Mouse (Mus musculus): ENCODE data around the gene Madcam1. TPM values are rescaled to one million over a fixed set of nuclear protein-coding genes. Genes with fewer than 3 reads are reported as not detected.

Gene Madcam1
- polyA plus RNA-seq, 1 experiment from 2014 or later = 16.9 TPM

DNA sequence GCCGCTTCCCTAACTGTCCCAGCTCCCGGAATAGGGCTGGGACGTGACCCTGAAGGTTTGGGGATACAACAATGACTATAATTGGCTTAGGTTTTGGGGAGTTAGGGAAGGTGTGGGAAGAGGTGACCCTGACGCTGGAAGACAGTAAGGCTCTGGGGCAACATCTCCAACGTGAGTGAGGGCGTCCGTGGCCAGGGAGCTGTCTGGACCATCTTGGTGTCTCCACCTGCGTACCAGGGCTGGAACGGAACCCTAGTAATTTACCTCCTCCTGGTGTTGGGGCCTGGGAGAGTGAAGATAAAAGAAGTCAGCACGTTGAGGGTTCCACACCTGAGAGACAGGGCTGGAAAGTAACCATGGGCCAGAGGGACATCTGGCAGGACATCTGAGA lies 40.6 kb downstream of the Madcam1 start:
- peak overlapping the region; percentile 79 for H3K4me2 ChIP-seq (replicated peaks; ENCODE audit: low read depth)
- ATAC-seq = no peak
- peak overlapping the region; percentile 81; the same call in 1 of the 2 replicates for H3K27ac ChIP-seq (ENCODE audit: low read depth, low read length)
- H3K36me3 ChIP-seq (ENCODE audit: control insufficient read depth, insufficient read depth) = peaks cover 18% of the 10 kb centered on the region
- peak overlapping the region; percentile 91 for H3K9ac ChIP-seq (ENCODE audit: low read depth, low read length)
- TF ChIP-seq CTCF (IDR thresholded peaks at IDR 0.05; ENCODE audit: low read depth) = no peak
- H3K9me3 ChIP-seq (ENCODE audit: control insufficient read depth) = no peaks in the 10 kb centered on the region
- H3K4me1 ChIP-seq (replicated peaks; ENCODE audit: control insufficient read depth, insufficient read depth, low read length) = peaks cover 10% of the 10 kb centered on the region
- WGBS = 2% methylated on average over 10 of the region's 10 CpGs
- H3K4me3 ChIP-seq (ENCODE audit: low read depth, low read length) = peak overlapping the region; percentile 85
- H3K27me3 ChIP-seq (replicated peaks; ENCODE audit: control insufficient read depth, insufficient read depth, low read length) = no peaks in the 10 kb centered on the region

DNA sequence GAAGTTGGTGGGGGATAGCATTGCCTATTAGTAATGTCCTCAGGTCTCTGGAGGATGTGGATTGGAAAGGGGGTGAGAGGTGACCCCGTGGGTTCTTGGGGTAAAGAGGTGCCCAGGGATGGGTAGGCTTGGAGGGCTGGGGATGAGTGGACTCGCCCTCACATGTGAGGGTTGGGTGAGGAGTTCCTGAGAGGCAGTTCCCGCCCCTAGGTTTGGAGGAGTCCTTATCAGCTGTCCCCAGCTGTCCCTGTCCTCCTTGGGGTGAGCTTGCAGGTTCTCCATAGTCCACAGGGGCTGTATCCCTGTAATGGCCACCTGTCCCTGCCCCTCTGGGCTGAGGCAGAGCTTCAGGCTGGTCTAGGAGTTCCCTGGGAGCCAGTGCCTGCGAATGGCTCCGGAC lies 41.6 kb downstream of the Madcam1 start:
- Histone ChIP-seq H3K4me3 (ENCODE audit: low read depth, low read length) (peak overlapping the region; percentile 85; the same call in 1 of the 2 replicates), H3K27me3 (replicated peaks; ENCODE audit: control insufficient read depth, insufficient read depth, low read length) (no peaks in the 10 kb centered on the region), H3K27ac (ENCODE audit: low read depth, low read length) (no peak overlapping the region; the same call in 1 of the 2 replicates), H3K9me3 (ENCODE audit: control insufficient read depth) (no peaks in the 10 kb centered on the region), H3K4me1 (replicated peaks; ENCODE audit: control insufficient read depth, insufficient read depth, low read length) (peaks cover 10% of the 10 kb centered on the region), H3K9ac (ENCODE audit: low read depth, low read length) (peak overlapping the region; percentile 26; the same call in 1 of the 2 replicates), H3K4me2 (replicated peaks; ENCODE audit: low read depth) (peak overlapping the region; percentile 79), H3K36me3 (ENCODE audit: control insufficient read depth, insufficient read depth) (peaks cover 28% of the 10 kb centered on the region)
- ATAC-seq = no peak
- WGBS = 63% methylated on average over 5 of the region's 5 CpGs
- TF ChIP-seq CTCF (IDR thresholded peaks at IDR 0.05; ENCODE audit: low read depth) = no peak

DNA sequence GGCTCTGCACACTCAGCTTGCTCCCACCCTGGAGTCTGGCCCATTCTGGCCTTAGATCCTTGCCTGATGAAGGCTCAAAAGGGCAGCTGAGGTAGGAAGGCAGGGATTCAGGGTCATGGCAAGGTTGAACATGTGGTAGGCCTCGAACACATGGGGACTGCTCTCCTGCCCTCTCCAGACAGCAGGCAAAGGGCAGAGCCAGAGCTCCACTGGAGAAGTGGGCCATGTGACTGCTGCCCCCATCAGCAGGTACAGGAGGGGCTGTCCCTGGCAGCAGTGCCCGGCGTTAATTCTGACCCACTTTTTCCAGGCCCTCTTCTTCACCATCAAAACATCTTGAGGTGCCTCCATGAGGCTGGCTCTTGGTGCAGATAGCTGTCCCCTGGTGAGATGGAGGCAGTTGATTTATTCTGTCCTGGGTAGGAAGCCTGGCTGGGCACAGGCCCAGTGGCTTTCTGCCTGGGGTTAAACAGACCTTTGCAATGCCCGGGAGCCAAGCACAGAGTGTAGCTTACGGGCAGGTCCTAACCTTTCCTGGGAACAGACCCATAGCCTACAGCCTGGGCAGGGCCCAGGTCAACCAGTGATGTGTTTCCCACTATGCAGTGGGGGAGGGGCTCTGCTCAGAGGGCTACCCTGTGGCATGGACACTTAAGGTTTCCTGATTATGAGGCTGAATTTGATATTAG lies 42.2 kb downstream of the Madcam1 start:
- ATAC-seq = no peak
- Histone ChIP-seq H3K27me3 (replicated peaks; ENCODE audit: control insufficient read depth, insufficient read depth, low read length) (no peaks in the 10 kb centered on the region), H3K9ac (ENCODE audit: low read depth, low read length) (0 out of 2 replicates have a peak overlapping the region, but pooled peaks have one; percentile 26), H3K4me3 (ENCODE audit: low read depth, low read length) (no peak overlapping the region), H3K4me2 (replicated peaks; ENCODE audit: low read depth) (peak overlapping the region; percentile 79), H3K27ac (ENCODE audit: low read depth, low read length) (peak overlapping the region; percentile 50), H3K36me3 (ENCODE audit: control insufficient read depth, insufficient read depth) (peaks cover 34% of the 10 kb centered on the region), H3K4me1 (replicated peaks; ENCODE audit: control insufficient read depth, insufficient read depth, low read length) (peaks cover 7% of the 10 kb centered on the region), H3K9me3 (ENCODE audit: control insufficient read depth) (no peaks in the 10 kb centered on the region)
- 71% methylated on average over 5 of the region's 5 CpGs for WGBS
- no peak for TF ChIP-seq CTCF (IDR thresholded peaks at IDR 0.05; ENCODE audit: low read depth)

DNA sequence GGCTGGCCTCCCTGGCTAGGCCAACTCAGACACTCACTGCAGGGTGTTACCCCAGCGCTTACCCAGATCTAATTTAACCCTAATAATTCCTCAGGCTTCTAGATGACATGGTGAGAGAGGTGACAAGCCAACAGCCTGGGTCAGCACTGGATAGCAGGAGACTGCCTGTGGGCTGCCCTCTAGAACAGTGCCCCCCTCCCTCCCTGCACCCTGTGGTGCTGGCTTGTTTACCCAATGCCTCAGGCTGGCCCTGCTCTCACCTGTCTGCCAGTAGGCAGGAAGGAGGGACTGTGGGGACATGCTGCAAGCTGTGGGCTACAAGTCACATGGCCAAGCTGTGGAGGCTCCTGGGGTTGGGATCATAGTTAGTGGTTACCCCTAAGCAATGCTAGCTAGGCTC lies 42.8 kb downstream of the Madcam1 start:
- no peaks in the 10 kb centered on the region for H3K27me3 ChIP-seq (replicated peaks; ENCODE audit: control insufficient read depth, insufficient read depth, low read length)
- no peak for TF ChIP-seq CTCF (IDR thresholded peaks at IDR 0.05; ENCODE audit: low read depth)
- H3K9me3 ChIP-seq (ENCODE audit: control insufficient read depth) = no peaks in the 10 kb centered on the region
- peaks cover 7% of the 10 kb centered on the region for H3K4me1 ChIP-seq (replicated peaks; ENCODE audit: control insufficient read depth, insufficient read depth, low read length)
- no peak for ATAC-seq
- no peak overlapping the region for H3K4me2 ChIP-seq (replicated peaks; ENCODE audit: low read depth)
- peak overlapping the region; percentile 50 for H3K27ac ChIP-seq (ENCODE audit: low read depth, low read length)
- 65% methylated on average over 1 of the region's 1 CpGs for WGBS
- peaks cover 38% of the 10 kb centered on the region for H3K36me3 ChIP-seq (ENCODE audit: control insufficient read depth, insufficient read depth)
- no peak overlapping the region for H3K4me3 ChIP-seq (ENCODE audit: low read depth, low read length)
- no peak overlapping the region for H3K9ac ChIP-seq (ENCODE audit: low read depth, low read length)

DNA sequence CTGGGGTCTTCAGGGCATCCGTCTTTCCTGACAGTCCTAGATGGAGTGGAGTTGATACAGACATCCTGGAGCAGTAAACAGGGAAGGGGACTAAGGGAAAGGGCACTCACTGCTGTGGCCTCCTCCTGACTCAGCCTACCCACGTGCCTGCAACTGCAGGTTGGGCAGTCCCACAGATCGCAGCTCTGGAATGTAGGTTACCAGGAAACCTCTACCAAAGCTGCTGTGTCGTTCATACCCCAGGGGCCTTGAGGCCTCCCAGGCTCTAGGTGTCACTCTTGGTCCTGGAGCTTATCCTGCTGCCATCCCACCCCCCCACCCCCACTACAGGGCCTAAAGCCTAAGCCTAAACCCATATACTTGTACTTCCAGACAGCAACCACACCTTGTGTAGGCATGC lies 43.4 kb downstream of the Madcam1 start:
- peak overlapping the region; percentile 50; the same call in 1 of the 2 replicates for H3K27ac ChIP-seq (ENCODE audit: low read depth, low read length)
- TF ChIP-seq CTCF (IDR thresholded peaks at IDR 0.05; ENCODE audit: low read depth) = no peak
- peaks cover 7% of the 10 kb centered on the region for H3K4me1 ChIP-seq (replicated peaks; ENCODE audit: control insufficient read depth, insufficient read depth, low read length)
- H3K4me2 ChIP-seq (replicated peaks; ENCODE audit: low read depth) = no peak overlapping the region
- H3K9ac ChIP-seq (ENCODE audit: low read depth, low read length) = no peak overlapping the region
- no peaks in the 10 kb centered on the region for H3K27me3 ChIP-seq (replicated peaks; ENCODE audit: control insufficient read depth, insufficient read depth, low read length)
- peak; percentile 11; the same call in 1 of the 2 replicates for ATAC-seq
- no peak overlapping the region for H3K4me3 ChIP-seq (ENCODE audit: low read depth, low read length)
- H3K36me3 ChIP-seq (ENCODE audit: control insufficient read depth, insufficient read depth) = peaks cover 38% of the 10 kb centered on the region
- no peaks in the 10 kb centered on the region for H3K9me3 ChIP-seq (ENCODE audit: control insufficient read depth)
- WGBS = 37% methylated on average over 4 of the region's 4 CpGs

DNA sequence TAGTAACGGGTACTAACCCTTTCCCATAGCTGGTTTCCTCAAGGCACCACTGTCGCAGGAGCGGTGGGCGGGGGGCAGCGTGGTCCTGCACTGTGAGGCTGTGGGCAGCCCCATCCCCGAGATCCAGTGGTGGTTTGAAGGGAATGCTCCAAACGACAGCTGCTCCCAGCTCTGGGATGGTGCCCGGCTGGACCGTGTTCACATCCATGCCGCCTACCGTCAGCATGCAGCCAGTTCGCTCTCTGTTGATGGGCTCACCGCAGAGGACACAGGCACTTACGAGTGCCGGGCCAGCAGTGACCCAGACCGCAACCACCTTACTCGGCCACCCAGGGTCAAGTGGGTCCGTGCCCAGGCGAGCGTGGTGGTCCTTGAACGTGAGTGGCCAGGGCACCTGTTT lies 44.3 kb downstream of the Madcam1 start:
- no peak for ATAC-seq
- H3K9me3 ChIP-seq (ENCODE audit: control insufficient read depth) = no peaks in the 10 kb centered on the region
- H3K9ac ChIP-seq (ENCODE audit: low read depth, low read length) = no peak overlapping the region
- no peak overlapping the region for H3K4me3 ChIP-seq (ENCODE audit: low read depth, low read length)
- no peaks in the 10 kb centered on the region for H3K27me3 ChIP-seq (replicated peaks; ENCODE audit: control insufficient read depth, insufficient read depth, low read length)
- peaks cover 7% of the 10 kb centered on the region for H3K4me1 ChIP-seq (replicated peaks; ENCODE audit: control insufficient read depth, insufficient read depth, low read length)
- 84% methylated on average over 20 of the region's 21 CpGs for WGBS
- TF ChIP-seq CTCF (IDR thresholded peaks at IDR 0.05; ENCODE audit: low read depth) = no peak
- no peak overlapping the region for H3K27ac ChIP-seq (ENCODE audit: low read depth, low read length)
- H3K4me2 ChIP-seq (replicated peaks; ENCODE audit: low read depth) = no peak overlapping the region
- peaks cover 38% of the 10 kb centered on the region for H3K36me3 ChIP-seq (ENCODE audit: control insufficient read depth, insufficient read depth)

Measured in intestine, postnatal 0 days (tissue).